Mouse (Mus musculus): ENCODE results near the gene Lce1b.

Lce1b gene

DNA sequence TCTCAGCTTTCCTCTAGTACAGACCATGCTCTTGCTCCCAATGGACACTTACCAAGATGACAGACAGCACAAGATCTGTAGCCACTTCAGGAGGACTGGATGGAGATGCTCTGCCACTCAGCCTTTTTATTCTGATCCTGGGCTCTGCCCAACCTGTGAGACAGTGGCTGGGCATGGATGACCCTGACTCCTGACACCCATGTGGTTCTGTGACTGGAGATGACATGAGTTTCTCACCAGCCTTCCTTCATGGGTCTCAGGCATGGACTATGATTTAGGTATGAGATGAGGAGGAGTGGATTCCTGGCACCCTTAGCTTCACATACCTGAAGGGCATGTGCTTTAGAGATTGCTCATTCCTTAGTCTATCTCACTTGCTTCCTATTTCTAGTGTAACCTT lies at the start of gene Lce1b:
Gene Lce1b (minus strand): TSS at position 101 of the 400 bp plus-strand sequence.
- DNase-seq (ENCODE audit: low spot score in 2 of 2) = no peak

DNA sequence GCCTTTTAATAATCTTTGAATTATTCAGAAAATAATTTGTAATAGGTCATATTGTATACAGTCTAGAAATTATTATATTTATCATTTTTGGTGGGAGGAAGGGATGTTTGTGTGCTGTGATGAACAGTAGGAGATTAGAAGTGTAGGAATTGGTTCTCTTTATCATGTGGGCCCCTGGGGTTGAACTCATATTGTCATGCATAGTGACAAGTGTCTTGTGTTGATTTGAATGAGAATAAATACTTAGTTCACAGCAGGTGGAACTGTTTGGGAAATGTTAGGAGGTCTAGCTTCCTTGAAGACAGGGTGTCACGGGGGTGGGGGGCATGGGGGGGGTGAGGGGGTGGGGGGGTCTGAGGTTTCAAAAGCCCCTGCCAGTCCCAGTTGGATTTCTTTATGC lies 37.9 kb upstream of the Lce1b start:
- no peak for DNase-seq (ENCODE audit: low spot score in 2 of 2)

DNA sequence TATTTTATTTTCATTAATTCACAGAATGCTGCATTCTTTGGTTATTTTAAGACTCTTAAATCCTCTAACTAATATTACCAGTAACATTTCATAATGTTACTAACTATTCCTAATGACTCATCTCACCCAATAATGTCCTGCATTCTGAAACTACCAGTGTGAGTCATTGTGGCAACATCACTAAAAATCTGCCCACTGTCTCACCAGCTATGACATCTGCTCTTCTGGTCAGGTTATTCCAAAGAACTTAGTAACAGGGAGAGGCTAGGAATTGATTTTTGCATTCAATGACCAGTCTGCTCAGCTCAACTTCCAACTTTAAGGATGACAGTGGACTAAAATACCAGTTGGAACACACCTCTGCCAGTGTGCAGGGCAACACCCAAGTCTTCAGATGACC lies 35.0 kb upstream of the Lce1b start:
- no peak for DNase-seq (ENCODE audit: low spot score in 2 of 2)

DNA sequence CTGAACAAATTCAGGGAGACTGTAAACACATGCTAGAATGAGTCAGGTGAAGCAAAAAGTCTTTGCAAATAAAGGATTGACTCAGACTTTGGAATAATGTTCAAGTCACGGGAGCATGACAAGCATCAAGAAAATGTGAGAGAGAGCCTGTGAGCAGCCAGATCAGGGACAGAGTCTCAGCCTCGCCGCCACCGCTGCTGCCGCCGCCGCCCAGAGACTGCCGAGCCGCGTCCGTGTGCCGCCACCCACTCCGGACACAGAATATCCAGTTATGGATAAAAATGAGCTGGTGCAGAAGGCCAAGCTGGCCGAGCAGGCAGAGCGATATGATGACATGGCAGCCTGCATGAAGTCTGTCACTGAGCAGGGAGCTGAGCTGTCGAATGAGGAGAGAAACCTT lies 32.4 kb upstream of the Lce1b start:
- peak in 1 of 2 experiments; percentile 41 for DNase-seq (ENCODE audit: low spot score in 2 of 2)

DNA sequence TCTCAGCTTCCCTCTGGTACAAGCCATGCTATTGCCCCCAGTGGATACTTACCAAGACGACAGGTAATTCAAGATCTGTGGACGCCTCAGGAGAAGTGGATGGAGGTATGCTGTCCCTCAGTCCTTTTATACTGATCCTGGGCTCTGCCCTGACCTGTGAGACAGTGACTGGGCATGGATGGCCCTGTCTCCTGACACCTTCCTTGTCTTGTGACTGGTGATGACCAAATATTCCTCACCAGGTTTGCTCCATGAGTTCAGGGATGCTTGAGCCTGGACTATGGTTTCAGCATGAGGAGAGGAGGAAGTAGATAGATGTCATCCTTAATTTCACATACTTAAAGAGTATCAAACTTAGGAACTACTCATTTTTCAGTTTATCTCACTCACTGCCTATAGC lies 30.4 kb upstream of the Lce1b start, which contains the start of gene Lce1d:
Gene Lce1d (minus strand): TSS at position 101 of the 400 bp plus-strand sequence.
- no peak for DNase-seq (ENCODE audit: low spot score in 2 of 2)

DNA sequence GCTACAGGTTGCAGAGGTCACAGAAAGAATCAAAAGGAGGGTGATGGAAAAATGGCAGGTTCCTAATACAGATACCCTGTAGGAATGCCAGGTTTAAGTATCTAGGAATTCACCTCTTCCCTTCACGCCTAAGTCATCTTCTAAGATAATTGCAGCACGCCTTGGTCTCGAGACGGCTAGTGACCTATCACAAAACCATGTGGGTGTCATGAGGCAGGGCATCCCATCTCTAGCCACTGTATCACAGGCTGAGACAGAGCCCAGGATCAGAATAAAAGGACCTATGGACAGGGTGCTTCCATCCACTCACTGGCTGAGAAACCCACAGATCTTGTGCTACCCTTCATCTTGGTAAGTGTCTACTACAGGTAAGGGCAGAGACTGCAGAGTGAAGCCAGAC lies 22.2 kb upstream of the Lce1b start, which contains the start of gene Lce1c:
Gene Lce1c (plus strand): TSS at position 301 of the 400 bp plus-strand sequence.
- no peak for DNase-seq (ENCODE audit: low spot score in 2 of 2)

DNA sequence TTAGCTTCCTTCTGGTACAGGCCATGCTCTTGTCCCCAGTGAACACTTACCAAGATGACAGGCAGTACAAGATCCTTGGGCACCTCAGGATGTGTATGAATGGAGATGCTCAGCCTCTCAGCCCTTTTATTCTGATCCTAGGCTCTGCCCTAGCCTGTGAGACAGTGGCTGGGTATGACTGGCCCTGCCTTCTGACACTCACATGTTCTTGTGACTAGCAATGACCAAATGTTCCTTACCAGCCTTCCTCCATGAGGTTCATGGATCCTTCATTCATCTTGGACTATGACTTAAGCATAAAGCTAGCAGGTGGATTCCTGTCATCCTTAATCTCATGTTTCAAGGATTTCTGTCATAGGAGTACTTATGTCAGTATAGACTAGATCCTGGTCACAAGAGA lies 13.5 kb upstream of the Lce1b start, which contains the start of gene Lce1a2:
Gene Lce1a2 (minus strand): TSS at position 101 of the 400 bp plus-strand sequence.
- DNase-seq (ENCODE audit: low spot score in 2 of 2) = no peak

DNA sequence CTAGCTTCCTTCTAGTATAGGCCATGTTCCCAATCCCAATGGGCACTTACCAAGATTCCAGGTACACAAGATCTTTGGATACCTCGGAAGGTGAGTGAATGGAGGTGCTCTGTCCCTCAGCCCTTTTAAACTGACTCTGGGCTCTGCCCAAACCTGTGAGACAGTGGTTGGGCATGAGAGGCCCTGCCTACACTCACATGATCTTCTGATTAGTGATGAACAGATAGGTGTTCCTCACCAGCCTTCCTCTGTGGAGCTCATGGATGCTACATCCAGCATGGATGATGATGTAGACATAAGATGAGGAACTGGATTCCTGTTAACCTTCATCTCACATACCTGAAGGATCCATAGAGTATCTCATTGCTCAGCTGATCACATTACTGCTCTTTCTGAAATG lies 8.5 kb downstream of the Lce1b start, which contains the start of gene Lce1a1:
Gene Lce1a1 (minus strand): TSS at position 101 of the 400 bp plus-strand sequence.
- no peak for DNase-seq (ENCODE audit: low spot score in 2 of 2)

DNA sequence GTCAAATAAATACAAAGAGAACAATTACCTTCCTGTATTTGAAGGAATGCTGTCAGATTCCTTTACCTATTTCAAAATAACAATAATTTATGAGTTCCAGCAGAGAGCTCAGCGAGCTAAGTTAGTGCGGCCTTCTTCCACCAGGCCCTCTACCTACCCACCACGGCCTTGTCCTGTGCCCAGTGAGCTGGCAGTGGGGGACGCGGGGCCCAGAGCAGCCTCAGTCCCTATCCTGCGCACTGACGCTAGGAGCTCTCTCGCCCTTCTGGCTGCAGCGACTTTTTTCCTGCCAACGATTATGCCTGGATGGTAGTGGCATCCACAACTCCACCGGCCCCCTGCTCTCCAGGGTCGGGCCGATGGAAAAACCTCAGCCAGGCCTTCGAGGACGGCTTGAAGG lies 16.9 kb downstream of the Lce1b start:
- DNase-seq (ENCODE audit: low spot score in 2 of 2) = no peak

DNA sequence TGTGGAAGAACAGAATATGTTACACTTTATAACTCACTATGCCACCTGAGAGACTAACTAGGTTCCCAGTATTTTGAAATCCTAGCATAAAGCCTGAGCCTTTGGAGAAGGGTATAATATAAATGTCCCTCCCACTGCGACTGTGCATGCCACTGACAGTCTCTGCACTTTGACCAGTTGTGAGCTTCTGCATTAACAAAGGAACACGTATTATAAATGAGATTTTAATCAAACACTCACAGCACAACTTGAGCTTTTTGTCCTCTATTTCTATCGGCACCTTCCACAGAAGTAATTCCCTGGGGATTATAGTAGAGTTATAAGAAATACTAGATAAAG lies 18.1 kb downstream of the Lce1b start:
- DNase-seq (ENCODE audit: low spot score in 2 of 2) = no peak

DNA sequence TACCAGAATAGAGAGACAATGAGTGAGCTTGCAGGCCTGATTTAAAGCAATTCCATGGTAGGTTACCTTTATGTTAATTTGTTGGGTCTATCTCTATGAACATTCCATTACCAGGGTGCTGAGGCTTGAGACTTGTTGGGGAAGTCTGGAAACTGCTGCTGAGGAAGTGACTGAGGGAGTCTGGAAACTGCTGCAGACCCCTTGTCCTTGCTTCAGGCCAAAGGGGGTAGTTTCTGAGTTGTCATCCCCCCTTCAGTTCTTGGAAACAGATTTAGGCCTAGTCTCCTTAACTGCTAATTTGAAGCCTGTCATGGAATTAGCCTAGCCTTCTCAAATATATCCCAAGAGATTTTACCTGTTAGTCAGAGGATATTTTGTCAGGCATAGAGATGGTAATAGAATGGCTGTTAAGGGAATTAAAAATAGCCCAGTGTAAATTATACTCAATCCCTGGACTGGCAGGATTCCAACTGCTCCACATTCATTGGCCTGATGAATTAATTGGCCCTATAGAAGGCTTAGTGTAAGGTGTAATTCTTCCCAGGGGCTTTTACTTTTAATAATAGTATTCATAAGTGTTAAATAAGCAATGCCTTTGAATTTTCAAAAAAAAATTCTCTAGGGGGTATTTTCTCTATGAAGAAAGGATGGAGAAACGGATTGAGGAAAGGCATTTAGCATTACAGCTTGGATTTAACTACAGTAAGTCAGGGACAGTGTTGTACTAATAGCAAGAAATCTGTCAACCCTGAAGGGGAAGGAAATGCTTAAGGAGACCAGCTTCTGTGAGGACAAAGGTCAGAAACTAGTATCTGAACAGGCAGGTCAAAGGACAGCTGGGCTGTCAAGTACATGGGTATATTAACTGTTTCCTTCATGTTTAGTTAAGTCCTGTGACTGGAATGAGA lies 18.7 kb downstream of the Lce1b start:
- DNase-seq (ENCODE audit: low spot score in 2 of 2) = no peak

DNA sequence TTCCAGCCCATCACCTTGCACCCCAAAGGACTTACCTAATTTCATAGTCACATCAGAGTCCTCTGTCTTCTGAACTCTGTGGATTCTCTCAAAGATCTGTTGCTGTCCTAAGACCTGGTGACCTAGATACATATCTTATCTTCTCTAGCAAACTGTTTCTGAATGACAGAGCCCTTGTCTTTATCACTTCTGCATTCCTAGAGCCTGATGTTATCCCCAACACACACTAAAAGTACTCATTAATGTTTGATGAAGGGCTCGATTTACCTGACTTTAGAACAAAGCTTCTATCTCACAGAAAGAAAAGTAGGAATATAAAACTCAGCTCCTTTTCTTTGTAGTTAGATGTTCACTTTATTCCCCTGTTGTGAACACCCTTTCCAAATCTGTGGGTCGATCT lies 35.2 kb downstream of the Lce1b start, which contains the start of gene Lce6a:
Gene Lce6a (minus strand): TSS at position 101 of the 400 bp plus-strand sequence.
- DNase-seq (ENCODE audit: low spot score in 2 of 2) = no peak

DNA sequence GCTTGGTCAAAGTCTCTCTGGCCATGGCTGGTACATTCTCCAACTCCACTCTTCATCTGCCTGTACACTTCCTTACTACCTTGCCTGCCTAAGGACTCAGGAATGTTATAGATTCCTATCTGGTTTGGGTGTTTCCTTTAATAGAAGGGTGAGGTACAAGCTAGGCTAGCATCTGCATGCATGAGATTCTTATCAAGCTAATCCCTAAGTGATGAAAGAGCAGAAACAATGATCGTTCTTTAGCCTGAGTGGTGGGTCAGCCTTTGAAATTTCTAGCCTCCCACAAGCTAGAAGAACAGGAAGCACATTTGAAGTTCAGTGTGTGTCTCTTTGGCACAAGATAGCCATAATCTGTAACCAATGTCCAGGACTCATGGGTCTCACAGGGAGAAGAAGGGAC lies 46.9 kb downstream of the Lce1b start:
- DNase-seq (ENCODE audit: low spot score in 2 of 2) = no peak

DNA sequence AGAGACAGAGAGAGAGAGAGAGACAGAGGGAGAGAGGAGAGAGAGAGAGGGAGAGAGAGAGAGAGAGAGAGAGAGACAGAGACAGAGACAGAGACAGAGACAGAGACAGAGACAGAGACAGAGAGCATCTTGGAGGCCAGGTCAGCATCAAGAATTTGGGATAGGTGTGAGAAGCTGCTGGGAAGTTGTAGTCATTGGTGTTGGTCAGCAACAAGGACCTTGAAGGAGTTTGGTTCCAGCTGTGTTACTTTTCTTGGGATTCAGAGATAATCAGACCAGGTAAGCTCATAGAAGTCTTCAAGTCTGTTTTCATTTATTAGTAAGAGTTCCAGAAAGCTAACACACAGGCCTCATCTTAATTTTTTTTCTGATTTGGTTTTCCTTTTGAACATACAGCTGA lies 49.3 kb downstream of the Lce1b start, which contains the start of gene 2210017I01Rik:
Gene 2210017I01Rik (minus strand): TSS at position 101 of the 400 bp plus-strand sequence.
- DNase-seq (ENCODE audit: low spot score in 2 of 2) = no peak
